Mouse (Mus musculus): Measurements from ENCODE around the gene Cir1. TPM values are rescaled to one million over a fixed set of nuclear protein-coding genes. Genes with fewer than 3 reads are reported as not detected.
A peak's percentile ranks its signal among the peaks of the same experiment; 100 is the strongest.

Cir1 gene
- polyA plus RNA-seq, 1 experiment, result 3.6 TPM

- Histone ChIP-seq H3K4me3 (ENCODE audit: control insufficient read depth, insufficient read depth, low read length) (peak overlapping the region; percentile 17; the same call in 1 of the 2 replicates), H3K27me3 (ENCODE audit: control insufficient read depth, insufficient read depth, low read length) (peaks cover 58% of the 10 kb centered on the region), H3K4me1 (replicated peaks; ENCODE audit: control insufficient read depth, insufficient read depth, low read length) (peaks cover 42% of the 10 kb centered on the region), H3K36me3 (ENCODE audit: control insufficient read depth, insufficient read depth, low read length) (no peaks in the 10 kb centered on the region), H3K27ac (ENCODE audit: control insufficient read depth, insufficient read depth, low read length) (no peak overlapping the region)
- 3% methylated on average over 88 of the region's 88 CpGs for WGBS
- peak; percentile 39 for DNase-seq
- TF ChIP-seq POLR2A (IDR thresholded peaks at IDR 0.05; ENCODE audit: control insufficient read depth, extremely low read depth, insufficient read depth, low read length, poor library complexity) (no peak), CTCF (IDR thresholded peaks at IDR 0.05; ENCODE audit: borderline replicate concordance, control insufficient read depth, extremely low read depth, insufficient read depth, low read length, poor library complexity) (no peak)
Observed at GRCm38 (mm10) chr2:73274119-73274920, 38.2 kb downstream of the Cir1 start.

- WGBS, result 1% methylated on average over 109 of the region's 110 CpGs
- TF ChIP-seq CTCF (IDR thresholded peaks at IDR 0.05; ENCODE audit: borderline replicate concordance, control insufficient read depth, extremely low read depth, insufficient read depth, low read length, poor library complexity), result no peak
- TF ChIP-seq POLR2A (IDR thresholded peaks at IDR 0.05; ENCODE audit: control insufficient read depth, extremely low read depth, insufficient read depth, low read length, poor library complexity), result no peak
- Histone ChIP-seq H3K36me3 (ENCODE audit: control insufficient read depth, insufficient read depth, low read length) (no peaks in the 10 kb centered on the region), H3K27me3 (ENCODE audit: control insufficient read depth, insufficient read depth, low read length) (peaks cover 54% of the 10 kb centered on the region), H3K27ac (ENCODE audit: control insufficient read depth, insufficient read depth, low read length) (no peak overlapping the region), H3K4me3 (ENCODE audit: control insufficient read depth, insufficient read depth, low read length) (peak overlapping the region; percentile 23), H3K4me1 (replicated peaks; ENCODE audit: control insufficient read depth, insufficient read depth, low read length) (peaks cover 42% of the 10 kb centered on the region)
- DNase-seq, result peak; percentile 50
Observed at GRCm38 (mm10) chr2:73273249-73274118, 39.0 kb downstream of the Cir1 start.

- peaks cover 54% of the 10 kb centered on the region for H3K27me3 ChIP-seq (ENCODE audit: control insufficient read depth, insufficient read depth, low read length)
Observed at GRCm38 (mm10) chr2:73272351-73273248, 39.9 kb downstream of the Cir1 start.

GRCm38 (mm10) chr2:73271459-73272161 is 40.9 kb downstream of the Cir1 start, which contains the start of gene Sp9:
Gene Sp9 (plus strand): TSS chr2:73271925.
- no peak within 1 kb of the TSS for H3K27ac ChIP-seq (ENCODE audit: control insufficient read depth, insufficient read depth, low read length)
- H3K4me1 ChIP-seq (replicated peaks; ENCODE audit: control insufficient read depth, insufficient read depth, low read length), result peaks cover 42% of the 10 kb centered on the region
- peak; percentile 52; the same call in 1 of the 2 replicates for TF ChIP-seq CTCF (IDR thresholded peaks at IDR 0.05; ENCODE audit: borderline replicate concordance, control insufficient read depth, extremely low read depth, insufficient read depth, low read length, poor library complexity)
- no peak for TF ChIP-seq POLR2A (IDR thresholded peaks at IDR 0.05; ENCODE audit: control insufficient read depth, extremely low read depth, insufficient read depth, low read length, poor library complexity)
- WGBS, result 3% methylated on average over 48 of the region's 48 CpGs
- peak; percentile 77 for DNase-seq
- peak within 1 kb of the TSS; percentile 26 for H3K4me3 ChIP-seq (ENCODE audit: control insufficient read depth, insufficient read depth, low read length)
- no peaks in the 10 kb centered on the region for H3K36me3 ChIP-seq (ENCODE audit: control insufficient read depth, insufficient read depth, low read length)
- H3K27me3 ChIP-seq (ENCODE audit: control insufficient read depth, insufficient read depth, low read length), result peaks cover 50% of the 10 kb centered on the region

More at GRCm38 (mm10) chr2:73272351-73273248, 39.9 kb downstream of the Cir1 start:
- WGBS, result 4% methylated on average over 55 of the region's 55 CpGs
- TF ChIP-seq CTCF (IDR thresholded peaks at IDR 0.05; ENCODE audit: borderline replicate concordance, control insufficient read depth, extremely low read depth, insufficient read depth, low read length, poor library complexity) (no peak), POLR2A (IDR thresholded peaks at IDR 0.05; ENCODE audit: control insufficient read depth, extremely low read depth, insufficient read depth, low read length, poor library complexity) (no peak)
- no peaks in the 10 kb centered on the region for H3K36me3 ChIP-seq (ENCODE audit: control insufficient read depth, insufficient read depth, low read length)
- H3K4me3 ChIP-seq (ENCODE audit: control insufficient read depth, insufficient read depth, low read length), result peak overlapping the region; percentile 23
- no peak for DNase-seq
- H3K4me1 ChIP-seq (replicated peaks; ENCODE audit: control insufficient read depth, insufficient read depth, low read length), result peaks cover 42% of the 10 kb centered on the region
- no peak overlapping the region for H3K27ac ChIP-seq (ENCODE audit: control insufficient read depth, insufficient read depth, low read length)

- peaks cover 53% of the 10 kb centered on the region for H3K27me3 ChIP-seq (ENCODE audit: control insufficient read depth, insufficient read depth, low read length)
- no peaks in the 10 kb centered on the region for H3K36me3 ChIP-seq (ENCODE audit: control insufficient read depth, insufficient read depth, low read length)
- no peak for DNase-seq
- peaks cover 42% of the 10 kb centered on the region for H3K4me1 ChIP-seq (replicated peaks; ENCODE audit: control insufficient read depth, insufficient read depth, low read length)
- no peak overlapping the region for H3K4me3 ChIP-seq (ENCODE audit: control insufficient read depth, insufficient read depth, low read length)
- no peak overlapping the region for H3K27ac ChIP-seq (ENCODE audit: control insufficient read depth, insufficient read depth, low read length)
- WGBS, result 6% methylated on average over 38 of the region's 38 CpGs
- no peak for TF ChIP-seq CTCF (IDR thresholded peaks at IDR 0.05; ENCODE audit: borderline replicate concordance, control insufficient read depth, extremely low read depth, insufficient read depth, low read length, poor library complexity)
- no peak for TF ChIP-seq POLR2A (IDR thresholded peaks at IDR 0.05; ENCODE audit: control insufficient read depth, extremely low read depth, insufficient read depth, low read length, poor library complexity)
Observed at GRCm38 (mm10) chr2:73270593-73271458, 41.7 kb downstream of the Cir1 start.

Measured in thymus, adult 2 months (tissue).